ENCODE assay signal across 9 mouse cellular contexts in genomic region chr13:68607652-68608405, GRCm38 (mm10). TPM values are rescaled to one million over a fixed set of nuclear protein-coding genes. Genes with fewer than 3 reads are reported as not detected.
DNase-seq lines count a peak whose midpoint lies in the region; ATAC-seq and TF ChIP-seq lines count a peak whose summit lies in the region.
"Had no signal": no experiment of that assay in that cellular context is flagged by ENCODE, and none has a peak within 500 bp of the region (broad histone marks: within the 10 kb centered on the region; RNA-seq: fewer than 3 reads in every experiment).

No protein-coding gene starts in this region.

- H3K4me3 ChIP-seq in forebrain, embryonic 13.5 days = no peak overlapping the region
- no peak overlapping the region for H3K4me3 ChIP-seq in forebrain, embryonic 10.5 days
- H3K4me3 ChIP-seq in neural tube, embryonic 11.5 days (ENCODE audit: low read depth, low read length) = no peak overlapping the region
- H3K4me3 ChIP-seq in limb, embryonic 14.5 days (replicated peaks; ENCODE audit: low read length) = peak overlapping the region; percentile 17
- peak overlapping the region; percentile 22 for H3K4me3 ChIP-seq in stomach, embryonic 15.5 days (replicated peaks)

- no peaks in the 10 kb centered on the region for H3K27me3 ChIP-seq in forebrain, embryonic 13.5 days
- H3K27me3 ChIP-seq in forebrain, embryonic 10.5 days (ENCODE audit: poor library complexity, severe bottlenecking) = no peaks in the 10 kb centered on the region
- H3K27me3 ChIP-seq in neural tube, embryonic 11.5 days (ENCODE audit: control insufficient read depth, insufficient read depth, low read length) = no peaks in the 10 kb centered on the region
- no peaks in the 10 kb centered on the region for H3K27me3 ChIP-seq in limb, embryonic 14.5 days (ENCODE audit: control insufficient read depth, insufficient read depth, low read length)
- H3K27me3 ChIP-seq in stomach, embryonic 15.5 days (replicated peaks) = no peaks in the 10 kb centered on the region

- 57% methylated on average over 21 of the region's 21 CpGs for WGBS in forebrain, embryonic 13.5 days
- 71% methylated on average over 21 of the region's 21 CpGs for WGBS in forebrain, embryonic 10.5 days
- 59% methylated on average over 21 of the region's 21 CpGs for WGBS in neural tube, embryonic 11.5 days
- WGBS in limb, embryonic 14.5 days = 32% methylated on average over 21 of the region's 21 CpGs
- WGBS in stomach, embryonic 15.5 days = 39% methylated on average over 21 of the region's 21 CpGs

- peak; percentile 49 for ATAC-seq in forebrain, embryonic 13.5 days
- ATAC-seq in neural tube, embryonic 11.5 days (ENCODE audit: insufficient read depth, low FRiP score, low TSS enrichment) = no peak
- peak; percentile 64 for ATAC-seq in limb, embryonic 14.5 days (ENCODE audit: low FRiP score, low read depth)
- 0 out of 2 replicates have a peak, but pooled peaks have one; percentile 16 for ATAC-seq in stomach, embryonic 15.5 days (ENCODE audit: insufficient read depth, low FRiP score, low read depth)

- peak overlapping the region; percentile 33 for H3K4me2 ChIP-seq in forebrain, embryonic 13.5 days
- H3K4me2 ChIP-seq in neural tube, embryonic 11.5 days (ENCODE audit: low read depth) = peak overlapping the region; percentile 9; the same call in 1 of the 2 replicates
- peak overlapping the region; percentile 40 for H3K4me2 ChIP-seq in limb, embryonic 14.5 days (replicated peaks; ENCODE audit: low read depth, low read length, severe bottlenecking)
- peak overlapping the region; percentile 48 for H3K4me2 ChIP-seq in stomach, embryonic 15.5 days

- H3K27ac ChIP-seq in forebrain, embryonic 13.5 days = no peak overlapping the region
- H3K27ac ChIP-seq in forebrain, embryonic 10.5 days = no peak overlapping the region
- H3K27ac ChIP-seq in neural tube, embryonic 11.5 days (ENCODE audit: low read depth, low read length) = no peak overlapping the region
- H3K27ac ChIP-seq in limb, embryonic 14.5 days (replicated peaks; ENCODE audit: low read depth, low read length) = peak overlapping the region; percentile 65; the same call in 1 of the 2 replicates
- H3K27ac ChIP-seq in stomach, embryonic 15.5 days = no peak overlapping the region

- no peak overlapping the region for H3K9ac ChIP-seq in forebrain, embryonic 13.5 days
- no peak overlapping the region for H3K9ac ChIP-seq in neural tube, embryonic 11.5 days (ENCODE audit: low read length)
- peak overlapping the region; percentile 29; the same call in 1 of the 2 replicates for H3K9ac ChIP-seq in limb, embryonic 14.5 days (ENCODE audit: low read depth, low read length, severe bottlenecking)
- H3K9ac ChIP-seq in stomach, embryonic 15.5 days = no peak overlapping the region

- no peak for TF ChIP-seq POLR2A in limb, embryonic 14.5 days (IDR thresholded peaks at IDR 0.05; ENCODE audit: borderline replicate concordance, extremely low read depth, insufficient read depth, insufficient read length)

- no peaks in the 10 kb centered on the region for H3K9me3 ChIP-seq in forebrain, embryonic 13.5 days (replicated peaks)
- H3K9me3 ChIP-seq in forebrain, embryonic 10.5 days = no peaks in the 10 kb centered on the region
- no peaks in the 10 kb centered on the region for H3K9me3 ChIP-seq in neural tube, embryonic 11.5 days (ENCODE audit: control insufficient read depth, low read length)
- H3K9me3 ChIP-seq in limb, embryonic 14.5 days (ENCODE audit: control insufficient read depth, low read length) = no peaks in the 10 kb centered on the region
- no peaks in the 10 kb centered on the region for H3K9me3 ChIP-seq in stomach, embryonic 15.5 days

- H3K36me3 ChIP-seq in forebrain, embryonic 13.5 days (ENCODE audit: poor library complexity, severe bottlenecking) = no peaks in the 10 kb centered on the region
- H3K36me3 ChIP-seq in forebrain, embryonic 10.5 days (replicated peaks) = no peaks in the 10 kb centered on the region
- H3K36me3 ChIP-seq in neural tube, embryonic 11.5 days (ENCODE audit: control insufficient read depth, insufficient read depth, low read length) = no peaks in the 10 kb centered on the region
- no peaks in the 10 kb centered on the region for H3K36me3 ChIP-seq in limb, embryonic 14.5 days (ENCODE audit: control insufficient read depth, insufficient read depth, low read length)
- no peaks in the 10 kb centered on the region for H3K36me3 ChIP-seq in stomach, embryonic 15.5 days

- DNase-seq in forebrain, embryonic 10.5 days (ENCODE audit: extremely low spot score, low spot score) = no peak
- no peak for DNase-seq in neural tube, embryonic 11.5 days (ENCODE audit: low spot score)
- DNase-seq in neural tube, embryonic 10.5 days (ENCODE audit: extremely low spot score, low spot score) = no peak
- peak; percentile 39 for DNase-seq in limb, embryonic 14.5 days (ENCODE audit: low spot score)
- DNase-seq in thymus, postnatal 36 days = no peak
- DNase-seq in right cerebral cortex, postnatal 10 days (ENCODE audit: low spot score in 2 of 2) = no peak

- 0 out of 2 replicates have a peak, but pooled peaks cover 5% of the 10 kb centered on the region for H3K4me1 ChIP-seq in forebrain, embryonic 13.5 days
- peaks cover 14% of the 10 kb centered on the region for H3K4me1 ChIP-seq in forebrain, embryonic 10.5 days
- 0 out of 2 replicates have a peak, but pooled peaks cover under 1% of the 10 kb centered on the region for H3K4me1 ChIP-seq in neural tube, embryonic 11.5 days (ENCODE audit: control insufficient read depth, insufficient read depth, low read length)
- H3K4me1 ChIP-seq in limb, embryonic 14.5 days (ENCODE audit: control insufficient read depth, insufficient read depth, low read length) = no peaks in the 10 kb centered on the region; the same call in 1 of the 2 replicates
- H3K4me1 ChIP-seq in stomach, embryonic 15.5 days = 0 out of 2 replicates have a peak, but pooled peaks cover 6% of the 10 kb centered on the region

RNA-seq across cellular contexts. Expression of gene 1700001L19Rik, which starts 10.6 kb away (rescaled TPM):
- polyA plus RNA-seq in forebrain, embryonic 13.5 days (2015; fragmentation: Nextera tagmentation; extraction: Ambion mirVana) = 1.5 and 1.9 TPM in 2 replicates
- 0.65 and 0.83 TPM in 2 replicates for polyA plus RNA-seq in forebrain, embryonic 10.5 days (2016; fragmentation: Nextera tagmentation; extraction: Ambion mirVana)
- 1.3 TPM in 2 replicates for polyA plus RNA-seq in neural tube, embryonic 11.5 days (2014; fragmentation: Nextera tagmentation; extraction: Ambion mirVana)
- 0.15 and 0.28 TPM in 2 replicates for polyA plus RNA-seq in limb, embryonic 14.5 days (2012; rRNA removed)
- polyA plus RNA-seq in limb, embryonic 14.5 days (2014; fragmentation: Nextera tagmentation; extraction: Ambion mirVana) = 0.29 and 0.70 TPM in 2 replicates
- 0.13 and 0.21 TPM in 2 replicates for polyA plus RNA-seq in stomach, embryonic 15.5 days (2015; fragmentation: Nextera tagmentation; extraction: Ambion mirVana)
- polyA plus RNA-seq: liver, adult 2 months had no signal

RNA-seq across cellular contexts. Expression of gene Fastkd3, which starts 25.8 kb away (rescaled TPM):
- polyA plus RNA-seq in forebrain, embryonic 13.5 days (2015; fragmentation: Nextera tagmentation; extraction: Ambion mirVana) = 32.3 and 34.9 TPM in 2 replicates
- 54.5 and 55.3 TPM in 2 replicates for polyA plus RNA-seq in forebrain, embryonic 10.5 days (2016; fragmentation: Nextera tagmentation; extraction: Ambion mirVana)
- polyA plus RNA-seq in neural tube, embryonic 11.5 days (2014; fragmentation: Nextera tagmentation; extraction: Ambion mirVana) = 36.7 and 37.3 TPM in 2 replicates
- 31.1 and 33.9 TPM in 2 replicates for polyA plus RNA-seq in limb, embryonic 14.5 days (2012; rRNA removed)
- polyA plus RNA-seq in limb, embryonic 14.5 days (2014; fragmentation: Nextera tagmentation; extraction: Ambion mirVana) = 30.3 and 32.6 TPM in 2 replicates
- polyA plus RNA-seq in stomach, embryonic 15.5 days (2015; fragmentation: Nextera tagmentation; extraction: Ambion mirVana) = 28.4 TPM in 2 replicates

RNA-seq across cellular contexts. Expression of gene Mtrr, which starts 25.9 kb away (rescaled TPM):
- 13.0 and 13.3 TPM in 2 replicates for polyA plus RNA-seq in forebrain, embryonic 13.5 days (2015; fragmentation: Nextera tagmentation; extraction: Ambion mirVana)
- 23.5 and 26.9 TPM in 2 replicates for polyA plus RNA-seq in forebrain, embryonic 10.5 days (2016; fragmentation: Nextera tagmentation; extraction: Ambion mirVana)
- 16.9 and 21.3 TPM in 2 replicates for polyA plus RNA-seq in neural tube, embryonic 11.5 days (2014; fragmentation: Nextera tagmentation; extraction: Ambion mirVana)
- polyA plus RNA-seq in limb, embryonic 14.5 days (2012; rRNA removed) = 20.5 and 21.9 TPM in 2 replicates
- polyA plus RNA-seq in limb, embryonic 14.5 days (2014; fragmentation: Nextera tagmentation; extraction: Ambion mirVana) = 15.7 and 16.9 TPM in 2 replicates
- 17.2 and 20.5 TPM in 2 replicates for polyA plus RNA-seq in stomach, embryonic 15.5 days (2015; fragmentation: Nextera tagmentation; extraction: Ambion mirVana)

Comparison
In these comparisons a context has a peak if more than half of its experiments do, and no peak if none do; other contexts are left out.
1. H3K4me3 ChIP-seq: peak in limb, embryonic 14.5 days (single experiment) and stomach, embryonic 15.5 days (single experiment); none in forebrain, embryonic 13.5 days (single experiment), forebrain, embryonic 10.5 days (single experiment) and neural tube, embryonic 11.5 days (single experiment).
2. Peak in every context shown above with its lines, with median percentiles within 50 percentile points of each other: H3K4me2 ChIP-seq.